Mouse (Mus musculus) liver, adult 2 months (tissue): ENCODE measurements around the gene Hivep2.

Experiments used
- CTCF ChIP-seq: fragments of 200-500 bp; IDR thresholded peaks from 2 replicates; pipeline ENCODE4 v1.5.1; 2011; ENCODE audit warnings: low read depth, low read length, control low read depth
- POLR2A ChIP-seq: fragments of 200-500 bp; IDR thresholded peaks from 2 replicates; pipeline ENCODE4 v1.6.1; 2011; ENCODE audit warnings: low read length, control low read depth; ENCODE audit not compliant: insufficient read depth; ENCODE audit errors: extremely low read depth

GRCm38 (mm10) chr10:14019198-14019597 is 53.3 kb downstream of the Hivep2 start:
- TF ChIP-seq POLR2A (no peak), CTCF (no peak)
